Mouse (Mus musculus) liver, embryonic 18 days (tissue): Measurements from ENCODE around the gene Ociad1. TPM values are rescaled to one million over a fixed set of nuclear protein-coding genes. Genes with fewer than 3 reads are reported as not detected.

ENCODE experiments used
- polyA plus RNA-seq: library from polyadenylated mRNA; depleted of rRNA; stranded (reverse); fragments of >200 nt; gene quantifications from 2 replicates; pipeline ENCODE4 v1.2.3, GENCODE M21; 2012; rRNA removed

The Ociad1 gene
- 72.6 and 75.9 TPM in 2 replicates for polyA plus RNA-seq

GRCm38 (mm10) chr5:73292502-73293457 lies at the start of gene Ociad1:
TSS of gene Ociad1 (plus strand) at chr5:73292784.

GRCm38 (mm10) chr5:73256352-73257065 lies 36.1 kb upstream of the Ociad1 start, which contains the start of gene Fryl:
TSS of gene Fryl (minus strand) at chr5:73256619.

DNA sequence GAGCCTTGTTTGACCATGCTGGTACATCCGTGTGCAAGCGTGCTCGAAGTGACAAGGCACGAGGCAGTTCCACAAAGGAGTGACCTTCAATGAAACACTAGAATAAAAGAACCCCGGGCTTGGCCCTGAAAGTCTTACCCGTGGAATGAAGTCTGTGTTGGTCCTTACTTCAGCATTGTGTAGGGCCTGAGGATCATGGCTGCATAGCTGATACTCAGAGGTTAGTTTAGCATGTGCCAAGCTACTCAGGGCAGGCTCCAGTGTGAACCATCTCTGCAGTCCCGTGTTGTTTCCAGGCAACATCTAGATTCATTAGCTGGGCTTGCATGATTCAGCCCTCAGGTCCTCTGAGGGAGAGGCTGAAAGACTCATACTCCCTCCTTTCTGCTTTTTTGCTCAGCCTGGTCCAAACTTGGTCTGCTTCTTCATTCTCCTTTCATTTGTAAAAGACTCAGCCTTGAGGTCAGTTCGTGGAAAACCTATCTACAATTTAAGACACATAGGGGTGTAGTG lies 48.2 kb downstream of the Ociad1 start, which contains the start of gene Ociad2:
TSS of gene Ociad2 (minus strand) at position 306 of the 513 bp plus-strand sequence.

Other genes with a start within 250 kb of the Ociad1 start
- gene Fryl, start 36.2 kb upstream of the Ociad1 start, polyA plus RNA-seq = 11.7 and 13.7 TPM in 2 replicates
- gene Ociad2, start 48.2 kb downstream of the Ociad1 start, polyA plus RNA-seq = 0.46 and 0.62 TPM in 2 replicates
- not detected in 2 replicates for gene Cwh43, start 113.3 kb downstream of the Ociad1 start, polyA plus RNA-seq
- gene Dcun1d4, start 188.2 kb downstream of the Ociad1 start, polyA plus RNA-seq = 2.0 and 2.3 TPM in 2 replicates